Mouse (Mus musculus): ENCODE results near the gene Krt27. TPM values are rescaled to one million over a fixed set of nuclear protein-coding genes. Genes with fewer than 3 reads are reported as not detected.
A peak's percentile ranks its signal among the peaks of the same experiment; 100 is the strongest.

The Krt27 gene
- total and polyA plus RNA-seq, 2 experiments from 2014 or later, result 0.34 to 0.89 TPM

DNA sequence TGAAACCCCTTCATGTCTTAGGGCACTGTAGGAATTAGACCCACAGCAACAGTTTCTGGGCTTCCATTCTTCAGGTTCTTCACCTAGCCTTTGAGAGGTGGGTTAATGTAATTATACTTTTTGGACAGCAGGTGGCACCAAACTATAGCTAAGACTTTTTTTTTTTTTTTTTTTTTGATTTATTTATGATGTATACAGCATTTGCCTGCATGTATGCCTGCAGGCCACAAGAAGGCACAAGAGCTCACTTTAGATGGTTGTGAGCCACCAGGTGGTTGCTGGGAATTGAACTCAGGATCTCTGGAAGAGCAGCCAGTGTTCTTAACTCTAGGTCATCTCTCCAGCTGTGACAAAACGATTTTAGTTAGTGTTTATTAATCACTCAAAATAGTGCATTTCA lies 40.0 kb downstream of the Krt27 start:
- DNase-seq (ENCODE audit: low spot score) (peak; percentile 73), ATAC-seq (no peak)
- Histone ChIP-seq H3K4me3 (ENCODE audit: low read length) (no peak overlapping the region), H3K4me2 (ENCODE audit: low read depth, low read length) (no peak overlapping the region), H3K27me3 (ENCODE audit: insufficient read depth, low read length) (no peaks in the 10 kb centered on the region), H3K9ac (replicated peaks; ENCODE audit: low read length) (no peak overlapping the region), H3K27ac (no peak overlapping the region), H3K36me3 (ENCODE audit: insufficient read depth, low read length) (no peaks in the 10 kb centered on the region), H3K9me3 (ENCODE audit: low read length) (no peaks in the 10 kb centered on the region), H3K4me1 (ENCODE audit: insufficient read depth, low read length) (no peaks in the 10 kb centered on the region)
- 89% methylated on average over 1 of the region's 1 CpGs for WGBS
- TF ChIP-seq CTCF (IDR thresholded peaks at IDR 0.05; ENCODE audit: low read depth), result peak; percentile 66

- no peaks in the 10 kb centered on the region for H3K9me3 ChIP-seq (ENCODE audit: low read length)
- no peak overlapping the region for H3K27ac ChIP-seq
- H3K27me3 ChIP-seq (ENCODE audit: insufficient read depth, low read length), result no peaks in the 10 kb centered on the region
- DNase-seq (ENCODE audit: low spot score), result peak; percentile 80
- H3K4me3 ChIP-seq (ENCODE audit: low read length), result no peak overlapping the region
- 45% methylated on average over 2 of the region's 2 CpGs for WGBS
- H3K9ac ChIP-seq (replicated peaks; ENCODE audit: low read length), result no peak overlapping the region
- TF ChIP-seq CTCF (IDR thresholded peaks at IDR 0.05; ENCODE audit: low read depth), result peak; percentile 80
- no peaks in the 10 kb centered on the region for H3K4me1 ChIP-seq (ENCODE audit: insufficient read depth, low read length)
- no peak overlapping the region for H3K4me2 ChIP-seq (ENCODE audit: low read depth, low read length)
- ATAC-seq, result no peak
- no peaks in the 10 kb centered on the region for H3K36me3 ChIP-seq (ENCODE audit: insufficient read depth, low read length)
Observed at GRCm38 (mm10) chr11:99307579-99307978, 43.3 kb downstream of the Krt27 start.

Other genes with a start within 250 kb of the Krt27 start
- 0.40 TPM in 1 of 2 replicates, not detected in the other for gene Ccr7, start 196.0 kb downstream of the Krt27 start, total RNA-seq (2014; rRNA removed)
- not detected in 2 replicates for gene Ccr7, start 196.0 kb downstream of the Krt27 start, polyA plus RNA-seq (2015; fragmentation: Nextera tagmentation; extraction: Ambion mirVana)
- gene Smarce1, start 120.1 kb downstream of the Krt27 start, total RNA-seq (2014; rRNA removed), result 60.6 and 66.7 TPM in 2 replicates
- 186 and 188 TPM in 2 replicates for gene Smarce1, start 120.1 kb downstream of the Krt27 start, polyA plus RNA-seq (2015; fragmentation: Nextera tagmentation; extraction: Ambion mirVana)
- gene Krt222, start 107.0 kb downstream of the Krt27 start, total RNA-seq (2014; rRNA removed), result 9.0 and 10.7 TPM in 2 replicates
- 12.8 and 12.9 TPM in 2 replicates for gene Krt222, start 107.0 kb downstream of the Krt27 start, polyA plus RNA-seq (2015; fragmentation: Nextera tagmentation; extraction: Ambion mirVana)
- not detected in 2 replicates for gene Krt24, start 65.8 kb downstream of the Krt27 start, total RNA-seq (2014; rRNA removed)
- 0.23 and 0.32 TPM in 2 replicates for gene Krt24, start 65.8 kb downstream of the Krt27 start, polyA plus RNA-seq (2015; fragmentation: Nextera tagmentation; extraction: Ambion mirVana)
- gene Krt25, start 28.2 kb downstream of the Krt27 start, total RNA-seq (2014; rRNA removed), result 1.3 and 1.4 TPM in 2 replicates
- gene Krt25, start 28.2 kb downstream of the Krt27 start, polyA plus RNA-seq (2015; fragmentation: Nextera tagmentation; extraction: Ambion mirVana), result 1.3 and 1.4 TPM in 2 replicates
- gene Krt26, start 13.1 kb downstream of the Krt27 start, total RNA-seq (2014; rRNA removed), result 0.50 and 0.99 TPM in 2 replicates
- 0.50 and 0.79 TPM in 2 replicates for gene Krt26, start 13.1 kb downstream of the Krt27 start, polyA plus RNA-seq (2015; fragmentation: Nextera tagmentation; extraction: Ambion mirVana)
- gene Krt28, start 23.8 kb upstream of the Krt27 start, total RNA-seq (2014; rRNA removed), result 0.05 and 0.75 TPM in 2 replicates
- 0.58 and 0.67 TPM in 2 replicates for gene Krt28, start 23.8 kb upstream of the Krt27 start, polyA plus RNA-seq (2015; fragmentation: Nextera tagmentation; extraction: Ambion mirVana)
- 1.7 and 1.9 TPM in 2 replicates for gene Krt10, start 38.3 kb upstream of the Krt27 start, total RNA-seq (2014; rRNA removed)
- gene Krt10, start 38.3 kb upstream of the Krt27 start, polyA plus RNA-seq (2015; fragmentation: Nextera tagmentation; extraction: Ambion mirVana), result 40.4 and 45.1 TPM in 2 replicates
- gene Krt12, start 71.2 kb upstream of the Krt27 start, total RNA-seq (2014; rRNA removed), result 0.68 TPM in 2 replicates
- gene Krt12, start 71.2 kb upstream of the Krt27 start, polyA plus RNA-seq (2015; fragmentation: Nextera tagmentation; extraction: Ambion mirVana), result 0.50 and 0.53 TPM in 2 replicates
- 0.18 TPM in 1 of 2 replicates, not detected in the other for gene Krt20, start 87.0 kb upstream of the Krt27 start, total RNA-seq (2014; rRNA removed)
- 0.11 and 0.24 TPM in 2 replicates for gene Krt20, start 87.0 kb upstream of the Krt27 start, polyA plus RNA-seq (2015; fragmentation: Nextera tagmentation; extraction: Ambion mirVana)
- not detected in 2 replicates for gene Krt23, start 142.0 kb upstream of the Krt27 start, total RNA-seq (2014; rRNA removed)
- gene Krt23, start 142.0 kb upstream of the Krt27 start, polyA plus RNA-seq (2015; fragmentation: Nextera tagmentation; extraction: Ambion mirVana), result 0.40 and 0.41 TPM in 2 replicates
- gene Krt39, start 170.2 kb upstream of the Krt27 start, total RNA-seq (2014; rRNA removed), result not detected in 2 replicates
- not detected in 2 replicates for gene Krt39, start 170.2 kb upstream of the Krt27 start, polyA plus RNA-seq (2015; fragmentation: Nextera tagmentation; extraction: Ambion mirVana)
- not detected in 2 replicates for gene Krt40, start 192.1 kb upstream of the Krt27 start, total RNA-seq (2014; rRNA removed)
- not detected in 2 replicates for gene Krt40, start 192.1 kb upstream of the Krt27 start, polyA plus RNA-seq (2015; fragmentation: Nextera tagmentation; extraction: Ambion mirVana)
- gene Krtap3-3, start 199.8 kb upstream of the Krt27 start, total RNA-seq (2014; rRNA removed), result not detected in 2 replicates
- gene Krtap3-3, start 199.8 kb upstream of the Krt27 start, polyA plus RNA-seq (2015; fragmentation: Nextera tagmentation; extraction: Ambion mirVana), result not detected in 2 replicates
- gene Krtap3-2, start 205.7 kb upstream of the Krt27 start, total RNA-seq (2014; rRNA removed), result not detected in 2 replicates
- not detected in 2 replicates for gene Krtap3-2, start 205.7 kb upstream of the Krt27 start, polyA plus RNA-seq (2015; fragmentation: Nextera tagmentation; extraction: Ambion mirVana)
- not detected in 2 replicates for gene Gm11939, start 208.4 kb upstream of the Krt27 start, total RNA-seq (2014; rRNA removed)
- not detected in 2 replicates for gene Gm11939, start 208.4 kb upstream of the Krt27 start, polyA plus RNA-seq (2015; fragmentation: Nextera tagmentation; extraction: Ambion mirVana)
- gene Krtap3-1, start 215.5 kb upstream of the Krt27 start, total RNA-seq (2014; rRNA removed), result not detected in 2 replicates
- gene Krtap3-1, start 215.5 kb upstream of the Krt27 start, polyA plus RNA-seq (2015; fragmentation: Nextera tagmentation; extraction: Ambion mirVana), result not detected in 2 replicates
- gene Krtap1-5, start 229.9 kb upstream of the Krt27 start, total RNA-seq (2014; rRNA removed), result not detected in 2 replicates
- gene Krtap1-5, start 229.9 kb upstream of the Krt27 start, polyA plus RNA-seq (2015; fragmentation: Nextera tagmentation; extraction: Ambion mirVana), result not detected in 2 replicates
- not detected in 2 replicates for gene Krtap1-4, start 232.6 kb upstream of the Krt27 start, total RNA-seq (2014; rRNA removed)
- gene Krtap1-4, start 232.6 kb upstream of the Krt27 start, polyA plus RNA-seq (2015; fragmentation: Nextera tagmentation; extraction: Ambion mirVana), result not detected in 2 replicates
- not detected in 2 replicates for gene Krtap1-3, start 240.2 kb upstream of the Krt27 start, total RNA-seq (2014; rRNA removed)
- not detected in 2 replicates for gene Krtap1-3, start 240.2 kb upstream of the Krt27 start, polyA plus RNA-seq (2015; fragmentation: Nextera tagmentation; extraction: Ambion mirVana)
- gene Krtap9-3, start 247.0 kb upstream of the Krt27 start, total RNA-seq (2014; rRNA removed), result not detected in 2 replicates
- gene Krtap9-3, start 247.0 kb upstream of the Krt27 start, polyA plus RNA-seq (2015; fragmentation: Nextera tagmentation; extraction: Ambion mirVana), result not detected in 2 replicates

Data from hindbrain, postnatal 0 days (tissue).